Mouse (Mus musculus): ENCODE results near the gene 1110008L16Rik. TPM values are rescaled to one million over a fixed set of nuclear protein-coding genes. Genes with fewer than 3 reads are reported as not detected.
A peak's percentile ranks its signal among the peaks of the same experiment; 100 is the strongest.
"Not testable (repeated sequence)": the region's sequence is repeated elsewhere in the genome, so short reads cannot be mapped to it uniquely, and the experiment has no call there.

Gene 1110008L16Rik
- total RNA-seq, 2 experiments from 2014 or later, result 9.3 to 9.7 TPM

GRCm38 (mm10) chr12:55309501-55309900 lies 10.1 kb downstream of the 1110008L16Rik start:
- no peak for TF ChIP-seq CTCF (conservative IDR thresholded peaks at IDR 0.05)
- no peak overlapping the region for H3K4me3 ChIP-seq
- H3K27ac ChIP-seq, result no peak overlapping the region
- no peak for DNase-seq (ENCODE audit: low spot score in 2 of 2)

GRCm38 (mm10) chr12:55311841-55312240 lies 12.5 kb downstream of the 1110008L16Rik start:
- no peak overlapping the region for H3K4me3 ChIP-seq
- no peak for TF ChIP-seq CTCF (conservative IDR thresholded peaks at IDR 0.05)
- H3K27ac ChIP-seq, result no peak overlapping the region
- no peak for DNase-seq (ENCODE audit: low spot score in 2 of 2)

GRCm38 (mm10) chr12:55313901-55314300 lies 14.5 kb downstream of the 1110008L16Rik start:
- H3K27ac ChIP-seq, result no peak overlapping the region
- TF ChIP-seq CTCF (conservative IDR thresholded peaks at IDR 0.05), result peak; percentile 45
- no peak overlapping the region for H3K4me3 ChIP-seq
- no peak for DNase-seq (ENCODE audit: low spot score in 2 of 2)

- no peak overlapping the region for H3K4me3 ChIP-seq
- peak; percentile 84 for TF ChIP-seq CTCF (conservative IDR thresholded peaks at IDR 0.05)
These were observed 15.8 kb downstream of the 1110008L16Rik start for GRCm38 (mm10) chr12:55315192-55315591.

GRCm38 (mm10) chr12:55321642-55322291 lies 22.4 kb downstream of the 1110008L16Rik start:
- TF ChIP-seq CTCF (conservative IDR thresholded peaks at IDR 0.05), result no peak
- no peak for DNase-seq (ENCODE audit: low spot score in 2 of 2)
- no peak overlapping the region for H3K4me3 ChIP-seq
- H3K27ac ChIP-seq, result peak overlapping the region; percentile 43

More at GRCm38 (mm10) chr12:55315192-55315591, 15.8 kb downstream of the 1110008L16Rik start:
- DNase-seq (ENCODE audit: low spot score in 2 of 2), result peak; percentile 71 to 83
- no peak overlapping the region for H3K27ac ChIP-seq

- Histone ChIP-seq H3K27ac (no peak overlapping the region), H3K4me3 (no peak overlapping the region)
- TF ChIP-seq CTCF (conservative IDR thresholded peaks at IDR 0.05), result no peak
- DNase-seq (ENCODE audit: low spot score in 2 of 2), result no peak
These were observed 26.3 kb downstream of the 1110008L16Rik start for GRCm38 (mm10) chr12:55325702-55326101.

- no peak for DNase-seq (ENCODE audit: low spot score in 2 of 2)
- no peak for TF ChIP-seq CTCF (conservative IDR thresholded peaks at IDR 0.05)
- H3K27ac ChIP-seq, result no peak overlapping the region
- H3K4me3 ChIP-seq, result no peak overlapping the region
These were observed 29.4 kb downstream of the 1110008L16Rik start for GRCm38 (mm10) chr12:55328784-55329183.

GRCm38 (mm10) chr12:55329351-55329750 lies 30.0 kb downstream of the 1110008L16Rik start:
- DNase-seq (ENCODE audit: low spot score in 2 of 2), result no peak
- H3K4me3 ChIP-seq, result no peak overlapping the region
- no peak overlapping the region for H3K27ac ChIP-seq
- TF ChIP-seq CTCF (conservative IDR thresholded peaks at IDR 0.05), result no peak

- TF ChIP-seq CTCF (conservative IDR thresholded peaks at IDR 0.05), result no peak
- Histone ChIP-seq H3K27ac (no peak overlapping the region), H3K4me3 (no peak overlapping the region)
- no peak for DNase-seq (ENCODE audit: low spot score in 2 of 2)
These were observed 34.3 kb downstream of the 1110008L16Rik start for GRCm38 (mm10) chr12:55333662-55334061.

GRCm38 (mm10) chr12:55338490-55338889 lies 39.1 kb downstream of the 1110008L16Rik start:
- not testable (repeated sequence) for DNase-seq (ENCODE audit: low spot score in 2 of 2); H3K4me3 ChIP-seq; H3K27ac ChIP-seq

GRCm38 (mm10) chr12:55343045-55343444 lies 43.7 kb downstream of the 1110008L16Rik start:
- not testable (repeated sequence) for H3K4me3 ChIP-seq; H3K27ac ChIP-seq; DNase-seq (ENCODE audit: low spot score in 2 of 2)

GRCm38 (mm10) chr12:55343998-55344397 lies 44.6 kb downstream of the 1110008L16Rik start:
- Histone ChIP-seq H3K4me3 (peak overlapping the region; percentile 31; the same call in 1 of the 2 replicates), H3K27ac (peak overlapping the region; percentile 80)
- no peak for DNase-seq (ENCODE audit: low spot score in 2 of 2)
- no peak for TF ChIP-seq CTCF (conservative IDR thresholded peaks at IDR 0.05)

- peak; percentile 50 for TF ChIP-seq CTCF (conservative IDR thresholded peaks at IDR 0.05)
- H3K4me3 ChIP-seq, result peak overlapping the region; percentile 31
- DNase-seq (ENCODE audit: low spot score in 2 of 2), result no peak
- peak overlapping the region; percentile 80 for H3K27ac ChIP-seq
These were observed 45.2 kb downstream of the 1110008L16Rik start for GRCm38 (mm10) chr12:55344583-55344982.

- H3K4me3 ChIP-seq, result no peak overlapping the region
- no peak overlapping the region for H3K27ac ChIP-seq
- DNase-seq (ENCODE audit: low spot score in 2 of 2), result no peak
- no peak for TF ChIP-seq CTCF (conservative IDR thresholded peaks at IDR 0.05)
These were observed 54.0 kb downstream of the 1110008L16Rik start for GRCm38 (mm10) chr12:55353423-55353822.

All from layer of hippocampus, adult 2 months (tissue).